Mouse (Mus musculus): ENCODE measurements around the gene Foxd1.

Gene Foxd1

DNA sequence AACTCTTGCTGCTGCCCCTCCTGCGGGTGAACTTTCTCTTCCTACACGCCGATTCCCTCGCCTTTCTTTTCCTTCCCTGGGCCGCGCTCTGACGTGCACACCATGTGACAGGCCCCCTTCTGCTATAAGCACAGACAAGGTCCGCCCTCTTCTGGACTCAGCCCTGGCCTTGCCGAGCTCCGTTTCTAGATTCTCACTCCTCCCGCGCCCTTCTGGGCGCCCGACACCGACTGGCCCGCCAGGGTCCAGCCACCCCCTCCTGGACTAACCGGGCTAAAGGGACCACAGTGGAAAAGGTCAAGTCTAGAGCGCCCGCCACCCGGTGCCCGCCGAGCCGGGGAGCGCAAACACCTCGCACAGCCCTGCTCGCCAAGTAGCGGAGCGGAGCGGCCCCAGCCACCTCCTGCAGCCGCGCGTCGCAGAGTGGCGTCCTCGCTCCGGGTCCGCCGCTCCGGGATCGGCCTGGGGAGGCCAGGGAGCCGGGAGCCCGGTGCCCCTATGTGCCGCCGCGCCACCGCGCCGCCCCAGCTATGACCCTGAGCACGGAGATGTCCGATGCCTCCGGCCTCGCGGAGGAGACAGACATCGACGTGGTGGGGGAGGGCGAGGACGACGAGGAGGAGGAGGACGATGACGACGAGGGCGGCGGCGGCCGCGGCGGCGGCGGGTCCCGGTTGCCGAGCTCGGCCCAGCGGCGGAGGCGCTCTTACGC, at the start of gene Foxd1:
TSS of gene Foxd1 (plus strand) at position 153 of the 712 bp plus-strand sequence.
- DNase-seq (ENCODE audit: low spot score in 2 of 2) = no peak

DNA sequence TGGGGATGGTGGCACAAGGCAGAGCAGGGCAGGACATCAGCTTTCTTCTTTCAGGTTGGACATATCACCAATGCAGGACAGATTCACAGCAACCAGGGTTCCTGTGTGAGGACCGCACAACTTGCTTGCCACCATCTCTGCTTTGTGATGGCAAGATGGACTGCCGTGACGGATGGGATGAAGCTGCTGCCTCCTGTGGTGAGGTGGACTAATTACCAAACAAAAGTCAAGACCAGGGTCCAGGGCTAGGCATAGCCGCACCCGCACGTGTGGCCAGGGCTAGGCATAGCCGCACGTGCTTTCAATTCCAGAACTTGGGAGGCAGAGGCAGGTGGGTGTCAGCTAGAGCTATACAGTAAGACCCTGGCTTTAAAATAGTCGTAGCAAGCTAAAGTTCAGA, 48.8 kb upstream of the Foxd1 start:
- no peak for DNase-seq (ENCODE audit: low spot score in 2 of 2)

DNA sequence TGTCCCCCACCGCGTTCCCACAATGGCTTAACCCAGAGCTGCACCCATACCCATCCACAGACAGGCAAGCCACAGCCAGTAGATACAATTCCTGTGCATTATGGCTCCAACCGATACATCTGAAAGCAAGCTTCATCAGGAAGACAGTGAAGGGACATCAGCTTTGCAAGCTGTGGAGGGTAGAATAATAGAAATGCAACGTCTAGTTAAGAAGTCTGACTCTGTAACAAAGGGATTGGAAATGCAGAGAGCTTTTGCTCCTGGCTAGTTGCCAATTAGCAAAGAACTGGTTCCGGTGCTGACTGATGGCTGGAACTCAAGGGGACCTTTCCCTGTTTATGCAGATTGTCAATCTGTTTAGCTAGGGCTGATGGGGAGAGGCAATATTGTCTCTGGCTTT, 47.6 kb upstream of the Foxd1 start:
- DNase-seq (ENCODE audit: low spot score in 2 of 2) = no peak

DNA sequence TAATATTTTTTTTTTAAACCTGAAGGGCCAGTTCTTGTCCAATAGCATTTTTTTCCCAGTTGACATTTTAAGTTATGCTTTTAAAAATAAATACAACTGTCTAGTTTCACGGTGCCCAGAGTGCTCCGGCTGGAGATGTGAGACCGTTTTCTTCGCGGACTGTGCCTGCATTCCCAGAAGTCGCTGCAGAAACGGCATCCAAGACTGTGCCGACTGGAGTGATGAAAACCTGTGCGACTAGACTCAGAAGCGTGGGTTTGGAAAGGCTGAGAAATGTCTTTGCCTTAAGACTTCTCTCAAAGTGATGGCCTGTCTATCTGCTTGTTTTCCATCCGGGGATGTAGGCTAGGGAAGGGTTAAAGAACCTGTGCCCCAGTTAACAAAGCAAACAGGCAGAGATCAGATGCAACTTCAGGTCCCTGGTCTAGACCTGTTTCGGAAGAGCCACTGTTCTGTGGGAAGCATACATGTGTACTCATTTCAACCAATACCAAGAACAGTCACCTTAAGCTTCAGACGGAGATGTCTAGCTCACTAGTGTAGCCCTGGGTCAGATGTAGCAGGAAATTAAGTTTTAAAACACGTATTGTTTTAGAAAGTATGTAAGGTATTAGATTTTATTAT, 47.1 kb upstream of the Foxd1 start:
- DNase-seq (ENCODE audit: low spot score in 2 of 2) = peak in 1 of 2 experiments; percentile 40

DNA sequence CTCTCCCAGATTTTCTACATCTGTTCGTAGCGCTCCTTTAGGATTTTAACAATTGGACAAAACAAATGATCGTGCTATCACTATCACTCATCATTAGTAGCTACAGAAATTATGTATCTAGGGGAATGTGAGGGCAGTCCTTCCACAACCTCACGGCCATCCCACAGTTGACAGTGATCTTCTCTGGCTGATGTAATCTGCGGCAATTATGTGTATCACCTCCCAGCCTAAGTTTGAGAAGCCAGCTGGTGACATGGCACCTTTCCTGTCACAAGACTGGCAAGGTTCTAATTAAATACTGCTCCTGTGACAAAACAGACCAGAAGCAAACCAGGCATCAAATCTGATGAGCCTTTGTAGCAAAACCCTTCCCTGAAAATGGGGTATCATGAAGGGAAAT, 46.0 kb upstream of the Foxd1 start:
- DNase-seq (ENCODE audit: low spot score in 2 of 2) = no peak

DNA sequence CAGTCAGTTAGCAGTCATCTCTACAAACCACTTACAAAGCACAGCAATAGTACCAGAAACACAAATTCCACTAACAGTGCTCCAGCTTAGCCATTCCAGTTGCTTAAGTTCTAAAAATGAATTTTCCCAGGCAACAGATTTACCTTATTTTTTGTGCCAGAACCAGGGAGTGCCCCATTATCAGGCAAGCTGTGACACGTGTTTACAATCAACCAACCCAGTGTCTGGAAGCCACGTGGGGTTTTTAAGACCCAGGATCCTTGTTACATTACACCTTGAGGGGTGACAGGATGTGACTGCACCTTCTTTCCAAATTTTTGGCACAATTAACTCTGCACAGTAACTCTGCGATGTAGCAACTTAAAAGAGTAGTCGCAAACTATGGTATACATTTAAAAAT, 45.3 kb upstream of the Foxd1 start:
- no peak for DNase-seq (ENCODE audit: low spot score in 2 of 2)

DNA sequence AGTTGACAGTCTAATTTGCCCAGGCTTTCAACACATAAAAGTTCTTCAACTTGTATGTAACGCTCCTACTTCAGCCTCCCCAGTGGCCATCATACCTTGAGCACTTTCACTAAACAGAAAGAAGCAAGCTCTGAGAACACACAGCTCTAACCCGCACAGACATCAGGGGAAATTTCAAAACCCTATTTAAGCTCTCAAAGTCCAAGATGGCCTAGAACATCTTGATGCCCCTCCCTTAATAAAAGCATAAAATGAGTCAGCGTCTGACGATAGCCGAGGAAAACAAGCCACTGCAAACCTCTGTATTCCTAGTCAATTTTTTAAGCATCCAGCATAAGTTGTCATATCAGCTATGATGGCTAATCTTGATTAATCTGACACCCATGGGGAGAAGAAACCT, 42.4 kb upstream of the Foxd1 start:
- DNase-seq (ENCODE audit: low spot score in 2 of 2) = no peak

DNA sequence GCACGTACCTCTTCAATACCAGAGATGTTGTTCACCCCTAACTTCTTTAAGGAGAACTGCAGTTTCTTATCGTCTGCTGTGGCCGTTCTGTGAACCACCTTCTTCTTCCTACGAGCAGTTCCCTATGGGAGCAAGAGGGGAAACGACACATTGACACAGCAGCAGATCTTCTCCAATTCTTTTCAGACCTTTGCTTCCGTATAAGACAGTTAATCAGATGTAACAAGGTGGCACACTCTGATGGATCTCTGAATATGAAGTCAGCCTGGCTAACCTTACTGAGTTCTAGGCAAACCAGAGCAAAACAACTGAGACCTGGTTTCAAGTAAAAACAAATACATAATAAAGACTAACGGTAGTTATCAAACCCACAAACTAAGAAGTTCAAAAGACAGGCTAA, 40.4 kb upstream of the Foxd1 start:
- DNase-seq (ENCODE audit: low spot score in 2 of 2) = no peak

DNA sequence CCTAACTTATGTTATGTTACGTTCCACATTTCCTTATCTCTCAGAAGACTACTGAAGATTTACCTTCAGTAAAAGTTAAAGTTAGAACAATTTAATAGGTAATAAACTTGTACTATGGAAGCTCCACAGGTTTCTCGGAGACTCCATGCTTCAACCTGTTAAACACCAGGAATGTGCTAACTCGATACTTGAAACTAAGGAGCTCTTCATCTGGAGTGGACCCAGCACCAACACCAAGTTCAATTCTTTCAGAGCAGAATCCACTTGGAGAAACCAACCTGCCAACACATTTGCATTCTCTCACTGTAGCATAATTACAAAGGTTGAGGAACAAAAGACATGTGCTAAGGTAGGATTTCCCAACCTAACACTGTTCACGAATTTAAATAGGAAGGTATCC, 38.9 kb upstream of the Foxd1 start:
- DNase-seq (ENCODE audit: low spot score in 2 of 2) = no peak

DNA sequence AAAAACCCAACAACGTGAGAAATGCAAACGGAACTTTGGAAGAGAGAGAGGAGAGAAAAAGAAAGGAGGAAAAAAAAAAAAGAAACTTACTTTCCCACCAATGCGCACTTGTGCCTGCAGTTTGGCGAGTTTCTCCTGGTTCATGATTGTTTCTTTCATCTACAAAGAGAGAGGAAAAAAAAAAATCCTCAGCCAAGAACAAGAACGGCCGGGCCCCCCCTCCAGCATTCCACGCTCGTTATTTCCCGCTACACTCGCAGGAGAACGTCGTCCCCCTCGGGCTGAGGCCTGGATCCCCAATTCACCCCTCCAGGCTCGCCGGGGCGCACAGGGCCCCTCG, 37.9 kb upstream of the Foxd1 start:
- DNase-seq (ENCODE audit: low spot score in 2 of 2) = no peak

DNA sequence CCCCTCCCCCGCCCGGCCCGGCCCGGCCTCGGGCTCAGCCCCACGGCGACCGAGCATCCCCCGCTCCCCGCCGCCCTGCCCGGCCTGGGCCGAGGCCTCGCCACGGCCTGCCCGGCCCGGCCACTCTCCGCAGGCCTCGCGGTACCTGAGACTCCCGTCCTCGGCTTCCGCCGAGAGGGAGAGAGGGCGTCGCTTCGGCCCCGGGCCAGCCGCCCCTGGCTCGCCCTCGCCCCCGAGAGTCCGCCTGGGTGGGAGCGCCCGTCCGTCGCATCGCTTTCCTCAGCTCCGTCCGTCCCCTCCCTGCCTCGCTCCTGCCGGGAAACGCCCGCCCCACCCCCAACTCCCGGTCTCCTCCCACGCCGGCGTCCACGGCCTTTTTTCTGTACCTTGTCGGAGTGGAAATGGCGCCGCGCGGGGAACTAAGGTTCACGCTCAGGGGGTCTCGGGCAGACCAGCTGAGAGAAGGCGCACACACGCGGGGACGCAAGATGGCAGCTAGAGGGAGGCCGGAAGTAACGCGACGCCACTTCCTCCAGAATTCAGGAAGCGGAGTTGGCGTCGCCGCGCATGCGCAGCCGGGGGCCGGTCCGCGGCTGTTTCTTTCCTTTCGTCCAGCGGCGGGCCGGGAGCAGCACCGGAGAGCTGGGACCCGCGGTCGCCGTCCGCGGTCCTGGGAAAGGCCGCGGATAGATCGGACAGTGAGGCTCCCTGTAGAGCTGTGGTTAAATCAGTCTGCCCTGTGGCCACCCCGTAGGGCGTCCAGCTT, 37.4 kb upstream of the Foxd1 start, which contains the start of gene Btf3:
TSS of gene Btf3 (minus strand) at position 527 of the 766 bp plus-strand sequence.
- DNase-seq (ENCODE audit: low spot score in 2 of 2) = peak; percentile 93 to 94

DNA sequence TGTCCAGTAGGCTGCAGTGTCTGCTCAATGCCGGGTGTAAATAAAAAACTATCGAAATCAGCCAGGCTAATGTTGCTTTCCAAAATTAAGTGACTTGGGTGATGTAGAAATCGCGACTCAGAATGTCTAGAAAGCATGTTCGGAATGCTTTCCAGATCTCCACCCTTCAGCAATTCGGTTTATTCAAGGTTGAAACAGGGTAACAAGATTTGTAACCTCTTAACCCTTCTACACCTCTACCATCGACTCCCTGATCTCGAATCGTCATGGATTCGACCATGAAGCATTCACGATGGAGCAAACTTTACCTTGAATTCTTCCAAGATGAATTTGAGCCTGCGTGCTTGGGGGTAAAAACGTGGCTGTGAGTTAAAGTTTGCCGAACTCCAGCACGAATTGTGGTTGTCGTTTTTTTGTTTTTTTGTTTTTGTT, 36.8 kb upstream of the Foxd1 start:
- DNase-seq (ENCODE audit: low spot score in 2 of 2) = no peak

DNA sequence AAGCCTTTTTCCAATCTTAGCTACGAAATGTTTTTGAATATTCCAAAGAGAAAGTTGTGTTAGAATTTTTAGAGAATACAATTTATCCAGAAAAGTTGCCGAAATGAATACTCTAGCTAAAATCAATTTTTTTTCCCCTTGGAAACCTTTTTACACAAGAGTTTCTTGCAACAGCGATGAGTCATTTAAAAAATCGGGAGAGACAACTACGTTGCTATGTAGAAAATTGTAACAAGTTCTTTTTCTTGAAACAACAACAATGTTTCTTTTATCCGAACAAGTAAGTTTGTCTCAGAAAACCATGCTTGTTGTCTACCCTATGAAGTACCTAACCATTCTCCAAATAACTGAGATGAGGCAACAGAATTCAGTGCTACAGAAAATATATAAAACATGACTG, 36.1 kb upstream of the Foxd1 start:
- no peak for DNase-seq (ENCODE audit: low spot score in 2 of 2)

DNA sequence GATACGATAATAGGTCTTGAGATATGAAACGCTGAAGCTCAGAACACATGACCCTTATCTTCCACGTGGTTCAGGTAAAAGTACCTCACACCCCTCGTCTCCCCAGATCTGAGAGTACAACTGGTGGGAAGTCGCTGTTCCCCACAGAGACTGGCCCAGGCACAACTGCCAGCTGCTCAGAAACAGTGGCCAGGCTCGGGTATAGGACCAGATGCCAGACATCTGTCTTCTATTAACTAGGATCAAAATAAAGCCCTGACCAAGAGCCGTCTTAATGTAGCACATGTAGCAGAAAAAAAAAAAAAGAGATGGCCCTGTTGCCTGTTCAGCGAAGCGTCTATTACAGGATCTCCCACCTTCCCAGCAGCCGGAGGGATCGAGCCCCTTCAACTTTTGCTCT, 29.0 kb upstream of the Foxd1 start:
- DNase-seq (ENCODE audit: low spot score in 2 of 2) = no peak

DNA sequence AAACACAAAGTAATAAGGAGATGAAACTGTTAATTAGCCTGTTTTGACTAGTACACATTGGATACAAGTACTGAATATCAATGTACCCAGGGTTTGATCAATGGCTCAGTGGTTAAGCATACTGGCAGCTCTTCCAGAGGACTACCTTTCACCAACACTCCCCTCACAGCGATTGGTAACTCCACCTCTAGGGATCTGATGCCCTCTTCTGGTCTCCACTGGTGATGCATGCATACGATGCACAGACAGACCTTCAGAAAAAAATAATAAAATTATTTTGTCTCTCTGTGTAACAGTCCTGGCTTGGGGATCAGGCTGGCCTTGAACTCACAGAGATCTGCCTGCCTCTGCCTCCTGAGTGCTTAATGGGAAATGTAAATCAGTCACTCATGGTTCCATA, 21.9 kb upstream of the Foxd1 start:
- DNase-seq (ENCODE audit: low spot score in 2 of 2) = no peak

DNA sequence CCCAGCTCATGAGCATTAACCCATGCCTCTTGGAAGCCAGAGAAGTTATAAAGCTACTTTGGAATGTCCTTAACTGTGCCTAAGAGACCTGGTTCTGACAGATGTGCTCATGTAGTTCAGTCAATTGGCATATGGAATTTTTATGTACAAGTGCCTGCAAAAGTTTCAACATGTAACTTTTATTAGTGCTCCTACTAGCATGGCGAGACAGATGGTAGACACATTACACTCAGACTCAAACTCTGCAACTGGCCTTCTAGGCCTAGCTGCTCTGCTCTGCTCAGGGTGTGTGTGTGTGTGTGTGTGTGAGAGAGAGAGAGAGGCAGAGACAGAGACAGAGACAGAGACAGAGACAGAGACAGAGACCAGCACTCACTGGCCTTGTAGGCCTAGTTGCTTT, 17.8 kb upstream of the Foxd1 start:
- DNase-seq (ENCODE audit: low spot score in 2 of 2) = no peak

DNA sequence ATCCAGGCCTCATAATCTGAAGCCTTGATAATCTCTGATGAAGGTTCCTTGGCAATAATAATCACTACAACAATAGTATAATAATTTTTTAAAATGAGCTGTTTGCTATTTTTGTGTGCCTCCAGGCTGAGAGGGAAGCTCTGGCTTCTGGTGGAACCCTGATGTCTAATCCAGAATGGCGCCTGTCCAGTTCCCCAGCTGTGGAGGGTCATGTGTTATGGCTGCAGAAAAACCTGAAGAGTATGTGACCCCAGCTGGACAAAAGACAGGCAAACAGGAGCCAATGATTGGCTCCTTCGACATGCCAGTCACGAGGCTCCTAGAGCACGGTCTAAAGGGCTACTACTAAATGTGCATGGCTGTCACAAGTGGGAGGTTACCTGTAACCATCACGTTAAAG, 13.5 kb upstream of the Foxd1 start:
- no peak for DNase-seq (ENCODE audit: low spot score in 2 of 2)

DNA sequence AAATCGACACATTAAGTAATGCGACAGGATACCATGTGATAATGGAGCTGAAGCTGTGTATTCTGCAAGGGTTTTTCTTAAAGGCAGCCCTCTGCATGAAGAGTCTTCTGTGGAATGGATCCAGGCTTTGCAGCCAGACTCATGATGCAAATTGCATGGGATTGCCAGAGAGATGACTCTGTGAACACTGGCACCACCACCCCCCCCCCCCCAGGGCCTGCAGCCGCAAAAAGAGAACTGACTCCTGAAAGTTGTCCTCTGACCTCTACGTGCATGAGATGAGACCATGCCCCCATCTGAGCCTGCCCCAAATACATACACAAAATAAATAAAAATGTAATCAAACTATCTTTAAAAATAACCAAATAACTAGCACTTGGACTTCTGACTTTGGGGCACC, 4.6 kb upstream of the Foxd1 start:
- DNase-seq (ENCODE audit: low spot score in 2 of 2) = no peak

DNA sequence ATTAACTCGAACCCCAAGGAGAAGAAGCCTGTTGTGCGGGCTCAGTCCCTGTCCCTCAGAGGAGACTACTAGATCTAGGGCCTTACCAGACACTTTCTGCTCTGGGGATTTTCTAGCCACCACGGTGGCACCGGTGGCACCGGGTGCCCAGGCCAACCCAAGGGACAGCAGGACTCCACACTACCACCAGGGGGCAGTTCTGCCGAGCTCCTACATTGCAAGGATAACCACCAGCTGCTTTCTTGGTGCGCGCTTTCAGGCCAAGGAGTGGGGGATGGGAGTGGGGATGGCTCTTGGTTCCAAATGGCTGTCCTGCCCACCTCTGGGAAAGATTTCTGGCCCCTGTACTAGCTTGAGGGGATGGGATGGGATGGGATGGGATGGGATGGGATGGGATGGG, 2.5 kb upstream of the Foxd1 start:
- DNase-seq (ENCODE audit: low spot score in 2 of 2) = no peak

DNA sequence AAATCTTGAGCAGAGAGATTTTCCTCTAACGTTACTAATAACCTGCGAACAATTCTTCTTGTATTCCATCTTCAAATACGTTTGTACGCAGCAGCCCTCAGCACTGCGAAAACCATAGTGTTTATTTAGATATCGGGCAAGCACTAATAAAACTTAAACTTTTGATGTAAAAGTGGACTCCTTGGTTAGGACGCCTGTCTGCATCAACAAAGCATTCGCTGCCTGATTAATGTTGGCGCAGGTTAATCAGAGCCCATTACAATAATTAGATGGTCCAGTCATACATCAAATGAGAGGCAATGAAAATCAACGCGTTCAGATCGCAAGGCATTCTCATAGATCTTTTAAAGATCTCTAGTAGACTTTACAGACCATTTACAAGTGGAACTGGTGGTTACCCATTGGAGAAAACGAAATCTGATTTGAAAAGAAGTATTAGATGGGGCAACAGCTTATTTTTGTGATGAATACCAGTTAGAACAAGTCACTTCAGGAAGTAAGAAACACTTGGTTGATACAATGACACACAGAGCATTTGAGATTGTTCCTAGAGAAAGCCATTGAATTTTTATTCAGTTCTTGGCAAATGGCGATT, 1.6 kb upstream of the Foxd1 start:
- no peak for DNase-seq (ENCODE audit: low spot score in 2 of 2)

DNA sequence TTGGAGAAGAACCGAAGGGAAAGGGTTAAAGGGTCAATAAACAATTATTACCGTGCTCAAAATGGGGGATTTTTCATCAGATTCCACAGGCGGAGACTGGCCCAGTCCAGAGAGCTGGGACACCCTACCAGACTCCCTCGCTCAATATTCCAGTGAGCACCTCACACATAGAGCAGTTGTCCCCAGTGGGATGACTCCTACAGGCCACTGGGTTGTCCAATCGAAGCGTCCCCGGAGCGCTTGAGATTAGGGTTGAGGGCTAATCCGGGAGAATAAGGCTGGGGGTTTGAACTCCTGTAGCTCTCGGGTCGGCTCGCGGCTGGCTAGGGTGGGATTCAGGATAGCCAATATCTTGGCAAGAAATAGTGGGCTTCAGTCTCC, 343 bp upstream of the Foxd1 start:
- DNase-seq (ENCODE audit: low spot score in 2 of 2) = no peak

DNA sequence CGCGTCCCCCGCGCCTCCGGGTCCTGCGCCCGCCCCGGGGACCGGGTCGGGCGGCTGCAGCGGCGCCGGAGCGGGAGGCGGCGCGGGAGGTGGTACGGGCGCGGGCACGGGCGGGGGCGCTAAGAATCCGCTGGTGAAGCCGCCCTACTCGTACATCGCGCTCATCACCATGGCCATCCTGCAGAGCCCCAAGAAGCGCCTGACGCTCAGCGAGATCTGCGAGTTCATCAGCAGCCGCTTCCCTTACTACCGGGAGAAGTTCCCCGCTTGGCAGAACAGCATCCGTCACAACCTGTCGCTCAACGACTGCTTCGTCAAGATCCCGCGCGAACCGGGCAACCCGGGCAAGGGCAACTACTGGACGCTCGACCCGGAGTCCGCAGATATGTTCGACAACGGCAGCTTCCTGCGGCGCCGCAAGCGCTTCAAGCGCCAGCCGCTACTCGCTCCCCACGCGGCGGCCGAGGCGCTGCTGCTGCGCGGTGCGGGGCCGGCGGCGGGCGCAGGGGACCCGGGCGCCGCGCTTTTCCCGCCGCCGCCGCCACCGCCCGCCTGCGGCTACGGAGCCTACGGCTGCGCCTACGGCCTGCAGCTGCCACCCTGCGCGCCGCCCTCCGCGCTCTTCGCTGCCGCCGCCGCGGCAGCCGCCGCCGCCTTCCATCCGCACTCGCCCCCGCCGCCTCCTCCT, 973 bp downstream of the Foxd1 start:
- no peak for DNase-seq (ENCODE audit: low spot score in 2 of 2)

Measured in frontal cortex, postnatal 36 days (tissue).